Mouse (Mus musculus): ENCODE measurements around the gene Txnip. TPM values are rescaled to one million over a fixed set of nuclear protein-coding genes. Genes with fewer than 3 reads are reported as not detected.
"Not testable (repeated sequence)": the region's sequence is repeated elsewhere in the genome, so short reads cannot be mapped to it uniquely, and the experiment has no call there.

Gene Txnip
- 10 to 100 TPM; 28.1 to 34.8 TPM for total RNA-seq (2021)
- long read RNA-seq, partial matches to known transcripts: 0 of 6 reads
- long read RNA-seq, other reads (novel, unspliced or antisense): 3 of 6 reads

DNA sequence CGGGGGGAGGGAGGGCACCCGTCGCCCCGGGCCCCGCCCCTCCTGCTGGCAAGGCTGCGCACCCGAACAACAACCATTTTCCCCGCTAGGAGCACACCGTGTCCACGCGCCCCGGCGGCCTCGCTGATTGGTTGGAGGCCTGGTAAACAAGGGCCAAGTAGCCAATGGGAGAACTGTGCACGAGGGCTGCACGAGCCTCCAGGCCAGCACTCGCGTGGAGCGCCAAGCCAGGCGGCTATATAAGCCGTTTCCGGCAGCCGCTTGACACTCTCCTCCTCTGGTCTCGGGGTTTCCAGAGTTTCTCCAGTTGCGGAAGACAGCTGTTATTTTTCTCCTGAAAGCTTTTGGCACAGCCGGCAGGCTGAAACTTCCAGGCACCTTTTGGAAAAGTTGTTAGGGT lies at the start of gene Txnip:
TSS of gene Txnip (plus strand) at position 264 of the 400 bp plus-strand sequence.
- peak; percentile 87 to 97 for DNase-seq (ENCODE audit: low spot score in 2 of 2)

DNA sequence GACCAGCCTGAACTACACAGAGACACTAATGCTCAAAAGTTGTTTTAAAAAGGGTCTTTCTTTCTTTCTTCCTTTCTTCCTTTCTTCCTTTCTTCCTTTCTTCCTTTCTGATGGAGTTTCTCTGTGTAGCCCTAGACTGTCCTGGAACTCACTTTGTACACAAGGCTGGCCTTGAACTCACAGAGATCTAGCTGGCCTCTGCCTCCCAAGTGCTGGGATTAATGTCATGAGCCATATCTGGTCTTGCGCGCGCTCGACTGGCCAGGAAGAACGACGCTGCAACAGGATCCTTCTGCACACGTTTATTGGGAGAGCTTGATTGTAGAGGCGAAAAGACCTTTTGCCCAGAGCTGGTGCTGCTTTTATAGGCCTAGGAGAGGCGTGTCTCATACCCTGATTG lies 49.8 kb upstream of the Txnip start:
- DNase-seq (ENCODE audit: low spot score in 2 of 2): not testable (repeated sequence)

- no peak for DNase-seq (ENCODE audit: low spot score in 2 of 2)
Measured at GRCm38 (mm10) chr3:96520171-96520570, 37.6 kb upstream of the Txnip start.

- DNase-seq (ENCODE audit: low spot score in 2 of 2): no peak
Measured at GRCm38 (mm10) chr3:96522149-96522548, 35.6 kb upstream of the Txnip start.

- no peak for DNase-seq (ENCODE audit: low spot score in 2 of 2)
Measured at GRCm38 (mm10) chr3:96524028-96524810, 33.5 kb upstream of the Txnip start.

DNA sequence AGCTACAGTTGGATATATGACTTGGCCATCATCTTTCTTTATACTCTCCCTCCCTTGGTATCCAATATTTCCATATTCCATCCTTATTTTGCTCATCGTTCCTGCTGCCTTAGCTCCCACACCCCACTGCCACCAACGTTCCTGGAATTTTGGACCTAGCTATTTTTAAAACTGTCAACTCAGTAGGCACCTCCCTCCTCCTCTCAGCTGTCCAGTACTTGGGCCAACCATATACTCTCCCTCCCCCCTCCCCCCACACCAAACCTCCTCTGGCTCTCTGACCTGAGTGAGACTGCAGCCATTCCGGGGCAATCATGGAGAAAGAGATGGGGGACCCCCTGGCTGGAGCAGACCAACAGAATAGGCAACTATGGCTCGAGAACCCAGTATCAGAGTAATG lies 32.8 kb upstream of the Txnip start, which contains the start of gene Hfe2:
TSS of gene Hfe2 (plus strand) at position 259 of the 400 bp plus-strand sequence.
- DNase-seq (ENCODE audit: low spot score in 2 of 2): no peak

- DNase-seq (ENCODE audit: low spot score in 2 of 2): no peak
Measured at GRCm38 (mm10) chr3:96526013-96526762, 31.6 kb upstream of the Txnip start.

DNA sequence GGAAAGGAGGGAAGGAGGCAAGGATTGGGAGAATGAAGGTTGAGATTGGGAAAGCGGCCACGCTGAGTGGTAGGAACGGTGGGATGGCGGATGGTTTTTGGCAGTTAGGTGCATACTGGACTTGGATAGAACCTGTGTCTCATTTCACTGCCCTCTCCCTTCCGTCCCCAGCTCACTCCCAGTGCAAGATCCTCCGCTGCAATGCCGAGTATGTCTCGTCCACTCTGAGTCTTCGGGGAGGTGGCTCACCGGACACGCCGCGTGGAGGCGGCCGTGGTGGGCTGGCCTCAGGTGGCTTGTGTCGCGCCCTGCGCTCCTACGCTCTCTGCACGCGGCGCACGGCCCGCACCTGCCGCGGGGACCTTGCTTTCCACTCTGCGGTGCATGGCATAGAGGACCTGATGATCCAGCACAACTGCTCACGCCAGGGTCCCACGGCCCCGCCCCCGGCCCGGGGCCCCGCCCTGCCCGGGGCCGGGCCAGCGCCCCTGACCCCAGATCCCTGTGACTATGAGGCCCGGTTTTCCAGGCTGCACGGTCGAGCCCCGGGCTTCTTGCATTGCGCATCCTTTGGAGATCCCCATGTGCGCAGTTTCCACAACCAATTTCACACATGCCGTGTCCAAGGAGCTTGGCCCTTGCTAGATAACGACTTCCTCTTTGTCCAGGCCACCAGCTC lies 30.8 kb upstream of the Txnip start:
- DNase-seq (ENCODE audit: low spot score in 2 of 2): no peak

- no peak for DNase-seq (ENCODE audit: low spot score in 2 of 2)
Measured at GRCm38 (mm10) chr3:96528506-96528905, 29.3 kb upstream of the Txnip start.

- DNase-seq (ENCODE audit: low spot score in 2 of 2): no peak
Measured at GRCm38 (mm10) chr3:96532050-96532449, 25.7 kb upstream of the Txnip start.

GRCm38 (mm10) chr3:96534300-96534699 lies 23.5 kb upstream of the Txnip start:
- DNase-seq (ENCODE audit: low spot score in 2 of 2): no peak

DNA sequence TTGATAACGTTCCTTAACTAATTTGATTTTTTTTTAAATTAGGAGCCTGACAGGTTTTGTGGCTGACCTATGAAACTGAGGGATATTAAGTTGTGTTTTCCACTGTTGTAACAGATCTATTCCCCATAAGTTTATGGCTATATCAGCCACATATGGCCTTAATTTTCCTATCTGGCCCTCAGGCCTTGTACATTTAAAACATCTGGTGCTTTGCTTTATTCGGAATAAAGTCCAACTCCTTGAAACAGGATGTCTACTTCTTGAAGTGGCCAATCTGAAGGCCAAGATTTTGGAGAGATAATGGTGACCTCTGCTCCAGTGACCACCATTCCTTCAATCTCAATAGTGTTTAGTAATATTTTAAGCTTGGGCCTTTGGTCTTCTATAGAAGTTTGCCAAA lies 18.4 kb upstream of the Txnip start:
- DNase-seq (ENCODE audit: low spot score in 2 of 2): no peak

DNA sequence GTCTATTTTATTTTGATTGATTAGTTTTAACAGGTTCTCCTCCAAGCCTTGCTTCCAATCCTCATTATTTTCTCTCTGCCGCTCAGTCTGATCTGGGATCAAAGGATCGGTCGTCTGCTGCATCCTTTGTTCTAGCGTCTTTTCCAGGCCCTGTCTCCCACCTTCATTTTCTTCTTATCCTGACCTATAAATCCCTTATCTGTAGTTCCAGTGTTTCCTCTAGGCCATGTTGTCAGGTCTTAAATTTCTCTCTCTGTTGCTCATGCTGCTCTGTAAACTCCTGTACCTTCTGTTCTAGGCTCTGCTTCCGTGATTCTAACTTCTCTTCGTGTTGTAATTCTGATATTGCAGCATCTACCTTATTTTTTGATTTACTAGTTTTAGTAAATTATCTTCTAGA lies 17.0 kb upstream of the Txnip start:
- DNase-seq (ENCODE audit: low spot score in 2 of 2): no peak

- no peak for DNase-seq (ENCODE audit: low spot score in 2 of 2)
Measured at GRCm38 (mm10) chr3:96541328-96542078, 16.3 kb upstream of the Txnip start.

GRCm38 (mm10) chr3:96542554-96542953 lies 15.2 kb upstream of the Txnip start:
- DNase-seq (ENCODE audit: low spot score in 2 of 2): peak in 1 of 2 experiments; percentile 48

- peak; percentile 54 to 77 for DNase-seq (ENCODE audit: low spot score in 2 of 2)
Measured at GRCm38 (mm10) chr3:96543345-96543744, 14.4 kb upstream of the Txnip start.

GRCm38 (mm10) chr3:96545565-96545964 lies 12.2 kb upstream of the Txnip start:
- DNase-seq (ENCODE audit: low spot score in 2 of 2): no peak

GRCm38 (mm10) chr3:96546880-96547279 lies 10.9 kb upstream of the Txnip start:
- no peak for DNase-seq (ENCODE audit: low spot score in 2 of 2)

- DNase-seq (ENCODE audit: low spot score in 2 of 2): peak; percentile 54 to 83
Measured at GRCm38 (mm10) chr3:96547389-96547960, 10.3 kb upstream of the Txnip start.

GRCm38 (mm10) chr3:96548824-96549223 lies 8.9 kb upstream of the Txnip start:
- no peak for DNase-seq (ENCODE audit: low spot score in 2 of 2)

- DNase-seq (ENCODE audit: low spot score in 2 of 2): no peak
Measured at GRCm38 (mm10) chr3:96549346-96549745, 8.4 kb upstream of the Txnip start.
